Mouse (Mus musculus): ENCODE results near the gene Zmiz1. TPM values are rescaled to one million over a fixed set of nuclear protein-coding genes. Genes with fewer than 3 reads are reported as not detected.
A peak's percentile ranks its signal among the peaks of the same experiment; 100 is the strongest.

Gene Zmiz1
- polyA plus RNA-seq, 1 experiment from 2014 or later: 22.4 TPM

- no peaks in the 10 kb centered on the region for H3K36me3 ChIP-seq (ENCODE audit: control insufficient read depth, insufficient read depth, low read length)
- no peak overlapping the region for H3K9ac ChIP-seq (ENCODE audit: low read length)
- no peak for ATAC-seq (ENCODE audit: low read depth)
- H3K27ac ChIP-seq (ENCODE audit: low read length): no peak overlapping the region
- WGBS: 28% methylated on average over 7 of the region's 7 CpGs
- no peak overlapping the region for H3K4me3 ChIP-seq (ENCODE audit: low read length)
- H3K27me3 ChIP-seq (ENCODE audit: control insufficient read depth, insufficient read depth, low read depth, low read length): no peaks in the 10 kb centered on the region
- no peaks in the 10 kb centered on the region for H3K9me3 ChIP-seq (ENCODE audit: control insufficient read depth, low read length)
- H3K4me2 ChIP-seq (ENCODE audit: low read depth, low read length): no peak overlapping the region
- H3K4me1 ChIP-seq (replicated peaks; ENCODE audit: control insufficient read depth, insufficient read depth, low read length): peaks cover 16% of the 10 kb centered on the region
Observed at GRCm38 (mm10) chr14:25423721-25424443, 35.1 kb upstream of the Zmiz1 start.

- Histone ChIP-seq H3K27ac (ENCODE audit: low read length) (no peak overlapping the region), H3K4me3 (ENCODE audit: low read length) (no peak overlapping the region), H3K27me3 (ENCODE audit: control insufficient read depth, insufficient read depth, low read depth, low read length) (no peaks in the 10 kb centered on the region), H3K36me3 (ENCODE audit: control insufficient read depth, insufficient read depth, low read length) (no peaks in the 10 kb centered on the region), H3K4me1 (replicated peaks; ENCODE audit: control insufficient read depth, insufficient read depth, low read length) (no peaks in the 10 kb centered on the region), H3K9me3 (ENCODE audit: control insufficient read depth, low read length) (no peaks in the 10 kb centered on the region), H3K4me2 (ENCODE audit: low read depth, low read length) (no peak overlapping the region), H3K9ac (ENCODE audit: low read length) (no peak overlapping the region)
- ATAC-seq (ENCODE audit: low read depth): no peak
Observed at GRCm38 (mm10) chr14:25438255-25438654, 20.7 kb upstream of the Zmiz1 start.

GRCm38 (mm10) chr14:25440116-25440515 lies 18.9 kb upstream of the Zmiz1 start:
- WGBS: 10% methylated on average over 1 of the region's 1 CpGs
- H3K4me3 ChIP-seq (ENCODE audit: low read length): no peak overlapping the region
- H3K27ac ChIP-seq (ENCODE audit: low read length): no peak overlapping the region
- no peaks in the 10 kb centered on the region for H3K4me1 ChIP-seq (replicated peaks; ENCODE audit: control insufficient read depth, insufficient read depth, low read length)
- no peak overlapping the region for H3K9ac ChIP-seq (ENCODE audit: low read length)
- no peak for ATAC-seq (ENCODE audit: low read depth)
- no peak overlapping the region for H3K4me2 ChIP-seq (ENCODE audit: low read depth, low read length)
- no peaks in the 10 kb centered on the region for H3K9me3 ChIP-seq (ENCODE audit: control insufficient read depth, low read length)
- H3K36me3 ChIP-seq (ENCODE audit: control insufficient read depth, insufficient read depth, low read length): no peaks in the 10 kb centered on the region
- H3K27me3 ChIP-seq (ENCODE audit: control insufficient read depth, insufficient read depth, low read depth, low read length): no peaks in the 10 kb centered on the region

- Histone ChIP-seq H3K27me3 (ENCODE audit: control insufficient read depth, insufficient read depth, low read depth, low read length) (no peaks in the 10 kb centered on the region), H3K9ac (ENCODE audit: low read length) (no peak overlapping the region), H3K27ac (ENCODE audit: low read length) (no peak overlapping the region), H3K9me3 (ENCODE audit: control insufficient read depth, low read length) (no peaks in the 10 kb centered on the region), H3K4me2 (ENCODE audit: low read depth, low read length) (no peak overlapping the region), H3K36me3 (ENCODE audit: control insufficient read depth, insufficient read depth, low read length) (no peaks in the 10 kb centered on the region), H3K4me1 (replicated peaks; ENCODE audit: control insufficient read depth, insufficient read depth, low read length) (no peaks in the 10 kb centered on the region), H3K4me3 (ENCODE audit: low read length) (no peak overlapping the region)
- ATAC-seq (ENCODE audit: low read depth): no peak
- 44% methylated on average over 3 of the region's 3 CpGs for WGBS
Observed at GRCm38 (mm10) chr14:25440777-25441176, 18.2 kb upstream of the Zmiz1 start.

DNA sequence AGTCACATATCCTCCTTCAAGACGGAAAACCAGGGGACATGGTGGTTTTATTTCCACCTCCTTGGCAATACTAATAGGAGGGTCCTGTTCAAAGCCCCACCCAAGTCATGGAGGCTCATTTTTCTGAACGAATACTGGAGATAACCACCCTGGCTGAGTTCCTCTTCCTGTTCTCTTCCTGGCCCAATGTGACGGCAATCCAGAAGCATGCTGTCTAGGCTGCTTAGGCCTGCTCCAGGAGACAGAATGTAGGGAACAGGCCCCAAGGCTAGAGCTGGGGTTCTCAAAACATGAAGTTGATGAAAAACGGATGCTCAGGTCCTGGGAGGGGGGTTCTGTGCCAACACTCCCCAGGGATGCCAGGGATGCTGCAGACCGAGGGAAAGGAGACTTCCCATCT lies 17.5 kb upstream of the Zmiz1 start:
- no peak for ATAC-seq (ENCODE audit: low read depth)
- H3K4me2 ChIP-seq (ENCODE audit: low read depth, low read length): no peak overlapping the region
- H3K36me3 ChIP-seq (ENCODE audit: control insufficient read depth, insufficient read depth, low read length): no peaks in the 10 kb centered on the region
- no peaks in the 10 kb centered on the region for H3K9me3 ChIP-seq (ENCODE audit: control insufficient read depth, low read length)
- no peaks in the 10 kb centered on the region for H3K27me3 ChIP-seq (ENCODE audit: control insufficient read depth, insufficient read depth, low read depth, low read length)
- H3K4me3 ChIP-seq (ENCODE audit: low read length): no peak overlapping the region
- H3K27ac ChIP-seq (ENCODE audit: low read length): no peak overlapping the region
- no peaks in the 10 kb centered on the region for H3K4me1 ChIP-seq (replicated peaks; ENCODE audit: control insufficient read depth, insufficient read depth, low read length)
- no peak overlapping the region for H3K9ac ChIP-seq (ENCODE audit: low read length)
- WGBS: 66% methylated on average over 5 of the region's 5 CpGs

DNA sequence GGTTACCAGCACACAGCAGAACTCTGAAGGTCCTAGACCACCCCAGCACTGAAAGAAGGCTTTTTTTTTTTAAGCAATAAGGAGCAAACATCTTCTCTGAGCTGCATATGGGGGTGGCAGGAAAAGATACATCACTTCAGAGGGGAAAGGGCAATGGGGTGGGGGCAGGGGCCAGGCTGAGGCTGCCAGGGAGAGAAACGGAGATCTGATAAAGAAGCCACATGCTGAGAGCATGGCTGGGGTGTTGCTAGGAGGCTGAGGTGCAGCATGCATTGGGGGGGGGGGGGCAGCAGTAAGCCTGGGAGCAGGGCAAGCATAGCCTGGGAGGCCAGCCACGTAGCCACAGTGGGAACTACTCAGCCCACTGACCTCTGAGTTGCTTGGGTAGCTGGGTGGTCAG lies 16.3 kb upstream of the Zmiz1 start:
- no peaks in the 10 kb centered on the region for H3K9me3 ChIP-seq (ENCODE audit: control insufficient read depth, low read length)
- H3K36me3 ChIP-seq (ENCODE audit: control insufficient read depth, insufficient read depth, low read length): no peaks in the 10 kb centered on the region
- H3K9ac ChIP-seq (ENCODE audit: low read length): no peak overlapping the region
- WGBS: 45% methylated on average over 2 of the region's 2 CpGs
- H3K4me2 ChIP-seq (ENCODE audit: low read depth, low read length): no peak overlapping the region
- no peak for ATAC-seq (ENCODE audit: low read depth)
- no peak overlapping the region for H3K27ac ChIP-seq (ENCODE audit: low read length)
- peaks cover 7% of the 10 kb centered on the region for H3K4me1 ChIP-seq (replicated peaks; ENCODE audit: control insufficient read depth, insufficient read depth, low read length)
- H3K27me3 ChIP-seq (ENCODE audit: control insufficient read depth, insufficient read depth, low read depth, low read length): no peaks in the 10 kb centered on the region
- no peak overlapping the region for H3K4me3 ChIP-seq (ENCODE audit: low read length)

GRCm38 (mm10) chr14:25447136-25447775 lies 11.7 kb upstream of the Zmiz1 start:
- no peaks in the 10 kb centered on the region for H3K36me3 ChIP-seq (ENCODE audit: control insufficient read depth, insufficient read depth, low read length)
- H3K27me3 ChIP-seq (ENCODE audit: control insufficient read depth, insufficient read depth, low read depth, low read length): no peaks in the 10 kb centered on the region
- peak; percentile 76 for ATAC-seq (ENCODE audit: low read depth)
- no peak overlapping the region for H3K4me2 ChIP-seq (ENCODE audit: low read depth, low read length)
- WGBS: 63% methylated on average over 6 of the region's 6 CpGs
- H3K27ac ChIP-seq (ENCODE audit: low read length): peak overlapping the region; percentile 80
- no peaks in the 10 kb centered on the region for H3K9me3 ChIP-seq (ENCODE audit: control insufficient read depth, low read length)
- peaks cover 25% of the 10 kb centered on the region for H3K4me1 ChIP-seq (replicated peaks; ENCODE audit: control insufficient read depth, insufficient read depth, low read length)
- no peak overlapping the region for H3K9ac ChIP-seq (ENCODE audit: low read length)
- H3K4me3 ChIP-seq (ENCODE audit: low read length): no peak overlapping the region

GRCm38 (mm10) chr14:25448471-25448870 lies 10.5 kb upstream of the Zmiz1 start:
- ATAC-seq (ENCODE audit: low read depth): no peak
- Histone ChIP-seq H3K4me2 (ENCODE audit: low read depth, low read length) (no peak overlapping the region), H3K9me3 (ENCODE audit: control insufficient read depth, low read length) (no peaks in the 10 kb centered on the region), H3K4me1 (replicated peaks; ENCODE audit: control insufficient read depth, insufficient read depth, low read length) (peaks cover 35% of the 10 kb centered on the region), H3K27me3 (ENCODE audit: control insufficient read depth, insufficient read depth, low read depth, low read length) (no peaks in the 10 kb centered on the region), H3K9ac (ENCODE audit: low read length) (no peak overlapping the region), H3K27ac (ENCODE audit: low read length) (no peak overlapping the region), H3K36me3 (ENCODE audit: control insufficient read depth, insufficient read depth, low read length) (no peaks in the 10 kb centered on the region), H3K4me3 (ENCODE audit: low read length) (no peak overlapping the region)
- 83% methylated on average over 2 of the region's 2 CpGs for WGBS

GRCm38 (mm10) chr14:25451099-25451667 lies 7.8 kb upstream of the Zmiz1 start:
- ATAC-seq (ENCODE audit: low read depth): peak; percentile 30
- Histone ChIP-seq H3K4me3 (ENCODE audit: low read length) (no peak overlapping the region), H3K9me3 (ENCODE audit: control insufficient read depth, low read length) (no peaks in the 10 kb centered on the region), H3K36me3 (ENCODE audit: control insufficient read depth, insufficient read depth, low read length) (no peaks in the 10 kb centered on the region), H3K9ac (ENCODE audit: low read length) (no peak overlapping the region), H3K27me3 (ENCODE audit: control insufficient read depth, insufficient read depth, low read depth, low read length) (no peaks in the 10 kb centered on the region), H3K4me2 (ENCODE audit: low read depth, low read length) (no peak overlapping the region), H3K27ac (ENCODE audit: low read length) (peak overlapping the region; percentile 90), H3K4me1 (replicated peaks; ENCODE audit: control insufficient read depth, insufficient read depth, low read length) (peaks cover 45% of the 10 kb centered on the region)
- WGBS: 12% methylated on average over 7 of the region's 7 CpGs

Measured in lung, embryonic 16.5 days (tissue).